Mouse (Mus musculus) kidney, adult 2 months (tissue): ENCODE results near the gene Id3. TPM values are rescaled to one million over a fixed set of nuclear protein-coding genes. Genes with fewer than 3 reads are reported as not detected.

Source experiments
- DNase-seq: peaks from one replicate; pipeline ENCODE4 v3.0.0; 2021
- H3K27ac ChIP-seq: fragments of 200-500 bp; 2 replicates; pipeline ENCODE4 v1.5.1; 2012; ENCODE audit warnings: low read depth, low read length, control low read depth, inconsistent platforms; ENCODE audit not compliant: insufficient read depth
- H3K27me3 ChIP-seq: fragments of 200-500 bp; replicated peaks from 2 replicates; pipeline ENCODE4 v1.6.1; 2012; ENCODE audit warnings: mild to moderate bottlenecking, moderate library complexity, low read length, inconsistent platforms; ENCODE audit not compliant: control insufficient read depth, insufficient read depth
- H3K36me3 ChIP-seq: fragments of 200-500 bp; 2 replicates; pipeline ENCODE4 v1.6.1; 2012; ENCODE audit warnings: mild to moderate bottlenecking, moderate library complexity, low read length, inconsistent platforms; ENCODE audit not compliant: control insufficient read depth, insufficient read depth
- H3K4me1 ChIP-seq: fragments of 200-500 bp; 2 replicates; pipeline ENCODE4 v1.6.1; 2011; ENCODE audit warnings: low read length; ENCODE audit not compliant: control insufficient read depth, insufficient read depth
- H3K4me3 ChIP-seq: fragments of 200-500 bp; 2 replicates; pipeline ENCODE4 v1.5.1; 2011; ENCODE audit warnings: mild to moderate bottlenecking, low read depth, low read length, control low read depth; ENCODE audit not compliant: insufficient read depth
- CTCF ChIP-seq: fragments of 200-500 bp; conservative IDR thresholded peaks from 2 replicates; pipeline ENCODE4 v1.5.1; 2011; ENCODE audit warnings: low read depth, mild to moderate bottlenecking, control low read depth, low read length, moderate library complexity, mixed read lengths; ENCODE audit not compliant: insufficient read depth, insufficient read length
- POLR2A ChIP-seq: fragments of 200-500 bp; IDR thresholded peaks from one replicate; pipeline ENCODE4 v1.6.1; 2011; ENCODE audit warnings: low read depth, low read length, control low read depth
- WGBS: fragments of 180-500 bp; shearing (Covaris S2); methylation state at CpG from one replicate; pipeline ENCODE4 v1.1.7; 2018; 5-methylcytosine and 5-hydroxymethylcytosine counted together
- polyA plus RNA-seq: library from polyadenylated mRNA; depleted of rRNA; stranded (reverse); fragments of >200 nt; gene quantifications from 2 replicates; pipeline ENCODE4 v1.2.3, GENCODE M21; 2012

The Id3 gene
- polyA plus RNA-seq, 1 experiment = 259 TPM

GRCm38 (mm10) chr4:136174216-136175193, 31.2 kb downstream of the Id3 start:
- 72% methylated on average over 13 of the region's 13 CpGs for WGBS
- H3K36me3 ChIP-seq = no peaks in the 10 kb centered on the region
- H3K4me1 ChIP-seq = peaks cover 16% of the 10 kb centered on the region
- H3K4me3 ChIP-seq = no peak overlapping the region
- H3K27ac ChIP-seq = no peak overlapping the region
- no peak for DNase-seq
- TF ChIP-seq POLR2A = no peak
- no peak for TF ChIP-seq CTCF
- no peaks in the 10 kb centered on the region for H3K27me3 ChIP-seq

- no peak overlapping the region for H3K27ac ChIP-seq
- no peaks in the 10 kb centered on the region for H3K27me3 ChIP-seq
- 76% methylated on average over 10 of the region's 10 CpGs for WGBS
- TF ChIP-seq POLR2A (no peak), CTCF (no peak)
- peaks cover 15% of the 10 kb centered on the region; the same call in 1 of the 2 replicates for H3K4me1 ChIP-seq
- no peaks in the 10 kb centered on the region for H3K36me3 ChIP-seq
- no peak overlapping the region for H3K4me3 ChIP-seq
- DNase-seq = no peak
Observed at GRCm38 (mm10) chr4:136176022-136176552, 32.8 kb downstream of the Id3 start.

- Histone ChIP-seq H3K36me3 (no peaks in the 10 kb centered on the region), H3K4me3 (no peak overlapping the region), H3K27me3 (no peaks in the 10 kb centered on the region), H3K4me1 (peaks cover 16% of the 10 kb centered on the region; the same call in 1 of the 2 replicates), H3K27ac (no peak overlapping the region)
- TF ChIP-seq CTCF (no peak), POLR2A (no peak)
- 41% methylated on average over 8 of the region's 8 CpGs for WGBS
- peak; percentile 69 for DNase-seq
Observed at GRCm38 (mm10) chr4:136177244-136177611, 33.9 kb downstream of the Id3 start.

- Histone ChIP-seq H3K36me3 (no peaks in the 10 kb centered on the region), H3K27me3 (no peaks in the 10 kb centered on the region), H3K27ac (no peak overlapping the region), H3K4me3 (no peak overlapping the region), H3K4me1 (peaks cover 16% of the 10 kb centered on the region; the same call in 1 of the 2 replicates)
- DNase-seq = peak; percentile 62
- no peak for TF ChIP-seq CTCF
- no peak for TF ChIP-seq POLR2A
- 58% methylated on average over 11 of the region's 11 CpGs for WGBS
Observed at GRCm38 (mm10) chr4:136177612-136178474, 34.5 kb downstream of the Id3 start.

- H3K36me3 ChIP-seq = no peaks in the 10 kb centered on the region
- peaks cover 11% of the 10 kb centered on the region; the same call in 1 of the 2 replicates for H3K4me1 ChIP-seq
- H3K27ac ChIP-seq = no peak overlapping the region
- no peak for DNase-seq
- no peak overlapping the region for H3K4me3 ChIP-seq
- no peak for TF ChIP-seq POLR2A
- no peak for TF ChIP-seq CTCF
- WGBS = 74% methylated on average over 12 of the region's 12 CpGs
- no peaks in the 10 kb centered on the region for H3K27me3 ChIP-seq
Observed at GRCm38 (mm10) chr4:136178475-136178921, 35.2 kb downstream of the Id3 start.

- H3K4me3 ChIP-seq = no peak overlapping the region
- H3K4me1 ChIP-seq = peaks cover 5% of the 10 kb centered on the region; the same call in 1 of the 2 replicates
- DNase-seq = no peak
- no peak for TF ChIP-seq CTCF
- no peak for TF ChIP-seq POLR2A
- H3K36me3 ChIP-seq = no peaks in the 10 kb centered on the region
- H3K27ac ChIP-seq = no peak overlapping the region
- no peaks in the 10 kb centered on the region for H3K27me3 ChIP-seq
- 92% methylated on average over 7 of the region's 7 CpGs for WGBS
Observed at GRCm38 (mm10) chr4:136179456-136179855, 36.2 kb downstream of the Id3 start.
